Mouse (Mus musculus) testis, adult 2 months (tissue): ENCODE measurements around the gene Gm36210. TPM values are rescaled to one million over a fixed set of nuclear protein-coding genes. Genes with fewer than 3 reads are reported as not detected.

Source experiments
- H3K27ac ChIP-seq: fragments of 200-500 bp; 2 replicates; pipeline ENCODE4 v1.5.1; 2012; ENCODE audit warnings: low read depth, low read length; ENCODE audit not compliant: control insufficient read depth, insufficient read depth
- H3K27me3 ChIP-seq: fragments of 200-500 bp; 2 replicates; pipeline ENCODE4 v1.6.1; 2012; ENCODE audit warnings: mild to moderate bottlenecking, low read length, moderate library complexity; ENCODE audit not compliant: control insufficient read depth, insufficient read depth
- H3K36me3 ChIP-seq: fragments of 200-500 bp; 2 replicates; pipeline ENCODE4 v1.6.1; 2012; ENCODE audit warnings: mild to moderate bottlenecking, low read length; ENCODE audit not compliant: control insufficient read depth, insufficient read depth
- H3K4me1 ChIP-seq: fragments of 200-500 bp; 2 replicates; pipeline ENCODE4 v1.6.1; 2012; ENCODE audit warnings: low read length; ENCODE audit not compliant: control insufficient read depth, insufficient read depth
- H3K4me3 ChIP-seq: fragments of 200-500 bp; 2 replicates; pipeline ENCODE4 v1.5.1; 2012; ENCODE audit warnings: low read depth, mild to moderate bottlenecking, low read length, moderate library complexity, mixed read lengths; ENCODE audit not compliant: control insufficient read depth
- CTCF ChIP-seq: fragments of 200-500 bp; IDR thresholded peaks from 2 replicates; pipeline ENCODE4 v1.5.1; 2012; ENCODE audit warnings: low read depth, mild to moderate bottlenecking, inconsistent platforms, low read length, moderate library complexity; ENCODE audit not compliant: control insufficient read depth, insufficient read depth, insufficient replicate concordance
- POLR2A ChIP-seq: fragments of 200-500 bp; IDR thresholded peaks from 2 replicates; pipeline ENCODE4 v1.6.1; 2012; ENCODE audit warnings: low read depth, mild to moderate bottlenecking, inconsistent platforms, low read length, moderate library complexity; ENCODE audit not compliant: control insufficient read depth
- polyA plus RNA-seq: library from polyadenylated mRNA; depleted of rRNA; stranded (reverse); fragments of >200 nt; gene quantifications from 2 replicates; pipeline ENCODE4 v1.2.3, GENCODE M21; 2012

Gene Gm36210
- polyA plus RNA-seq, 1 experiment, result 0.79 TPM

DNA sequence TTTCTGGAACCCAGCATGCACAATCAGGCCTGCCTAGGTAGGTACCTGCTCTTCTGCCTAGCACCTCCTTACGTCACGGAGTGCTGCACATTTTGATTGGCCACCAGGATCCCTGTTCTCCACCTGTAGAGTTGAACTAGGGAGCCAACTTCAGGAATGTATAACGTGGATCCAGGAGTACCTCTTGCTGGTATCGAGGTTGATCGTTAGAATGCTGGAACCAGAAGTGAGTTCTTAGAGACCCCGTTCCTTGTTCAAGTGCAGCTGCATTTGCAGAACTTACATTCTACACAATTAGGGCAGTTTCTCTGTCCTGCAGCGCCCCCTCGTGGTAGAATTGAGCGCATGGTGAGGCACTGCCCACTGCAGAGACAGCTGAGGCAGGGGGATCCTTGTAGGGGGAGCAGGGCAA is 33.8 kb upstream of the Gm36210 start:
- no peak overlapping the region for H3K27ac ChIP-seq
- H3K27me3 ChIP-seq, result no peaks in the 10 kb centered on the region
- H3K36me3 ChIP-seq, result no peaks in the 10 kb centered on the region
- H3K4me3 ChIP-seq, result no peak overlapping the region
- peaks cover 4% of the 10 kb centered on the region for H3K4me1 ChIP-seq
- TF ChIP-seq CTCF (peak; percentile 73; the same call in 1 of the 2 replicates), POLR2A (no peak)

DNA sequence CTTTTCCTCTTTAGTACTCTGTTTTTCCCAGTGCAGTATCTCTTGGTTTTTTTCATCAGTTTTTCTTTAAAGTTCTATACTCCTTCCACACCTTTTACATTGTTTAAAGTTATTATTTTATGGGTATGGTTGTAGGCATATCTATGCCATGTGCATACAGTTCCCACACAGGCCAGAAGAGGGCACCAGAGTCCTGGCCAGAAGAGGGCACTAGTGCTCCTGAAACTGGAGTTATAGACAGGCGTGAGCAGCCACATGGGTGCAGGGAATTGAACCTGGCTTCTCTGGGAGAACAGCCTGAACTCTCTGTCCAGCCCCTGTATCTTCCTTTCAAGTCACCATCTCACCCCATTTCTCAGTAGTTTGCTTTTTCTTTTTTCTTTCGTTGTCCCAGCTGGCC is 32.1 kb upstream of the Gm36210 start:
- H3K4me1 ChIP-seq, result peaks cover 3% of the 10 kb centered on the region
- H3K27me3 ChIP-seq, result no peaks in the 10 kb centered on the region
- H3K27ac ChIP-seq, result no peak overlapping the region
- no peak overlapping the region for H3K4me3 ChIP-seq
- H3K36me3 ChIP-seq, result no peaks in the 10 kb centered on the region
- TF ChIP-seq CTCF (peak; percentile 80; the same call in 1 of the 2 replicates), POLR2A (no peak)

DNA sequence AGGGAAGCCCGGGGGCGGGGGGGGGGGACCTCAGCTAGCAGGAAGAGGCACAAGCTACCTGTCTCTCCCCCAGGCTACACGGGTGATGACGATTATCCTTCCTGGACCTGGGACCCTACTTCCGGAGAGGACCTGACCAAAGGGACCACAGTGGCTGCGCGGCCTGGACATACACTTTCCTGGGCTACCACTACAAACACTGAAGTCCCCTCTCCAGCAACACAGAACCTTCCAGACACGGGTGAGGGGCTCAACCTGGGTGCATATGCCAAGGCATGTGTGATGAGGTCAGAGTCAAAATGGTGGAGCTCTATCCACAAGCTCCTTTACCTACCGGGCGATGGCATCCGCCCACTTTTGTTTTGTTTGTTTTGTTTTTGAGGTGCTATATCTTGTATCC is 31.1 kb upstream of the Gm36210 start:
- Histone ChIP-seq H3K4me1 (no peaks in the 10 kb centered on the region), H3K27ac (no peak overlapping the region), H3K27me3 (no peaks in the 10 kb centered on the region), H3K36me3 (no peaks in the 10 kb centered on the region), H3K4me3 (no peak overlapping the region)
- TF ChIP-seq CTCF (no peak), POLR2A (no peak)

DNA sequence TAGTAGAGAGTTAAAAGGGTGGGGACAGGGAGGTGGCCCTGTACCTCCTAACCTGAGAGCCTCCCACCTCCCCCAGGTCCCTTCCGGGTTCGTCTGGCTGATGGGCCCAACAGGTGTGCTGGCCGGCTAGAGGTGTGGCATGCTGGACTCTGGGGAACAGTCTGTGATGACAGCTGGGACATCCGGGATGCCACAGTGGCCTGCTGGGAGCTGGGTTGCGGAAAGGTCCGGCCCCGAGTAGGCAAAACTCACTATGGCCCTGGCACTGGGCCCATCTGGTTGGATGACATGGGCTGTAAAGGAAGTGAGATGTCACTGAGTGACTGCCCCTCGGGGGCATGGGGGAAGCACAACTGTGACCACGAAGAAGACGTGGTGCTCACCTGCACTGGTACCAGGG is 30.5 kb upstream of the Gm36210 start:
- Histone ChIP-seq H3K4me1 (no peaks in the 10 kb centered on the region), H3K27me3 (no peaks in the 10 kb centered on the region), H3K4me3 (no peak overlapping the region), H3K36me3 (no peaks in the 10 kb centered on the region), H3K27ac (no peak overlapping the region)
- TF ChIP-seq CTCF, result no peak
- no peak for TF ChIP-seq POLR2A

DNA sequence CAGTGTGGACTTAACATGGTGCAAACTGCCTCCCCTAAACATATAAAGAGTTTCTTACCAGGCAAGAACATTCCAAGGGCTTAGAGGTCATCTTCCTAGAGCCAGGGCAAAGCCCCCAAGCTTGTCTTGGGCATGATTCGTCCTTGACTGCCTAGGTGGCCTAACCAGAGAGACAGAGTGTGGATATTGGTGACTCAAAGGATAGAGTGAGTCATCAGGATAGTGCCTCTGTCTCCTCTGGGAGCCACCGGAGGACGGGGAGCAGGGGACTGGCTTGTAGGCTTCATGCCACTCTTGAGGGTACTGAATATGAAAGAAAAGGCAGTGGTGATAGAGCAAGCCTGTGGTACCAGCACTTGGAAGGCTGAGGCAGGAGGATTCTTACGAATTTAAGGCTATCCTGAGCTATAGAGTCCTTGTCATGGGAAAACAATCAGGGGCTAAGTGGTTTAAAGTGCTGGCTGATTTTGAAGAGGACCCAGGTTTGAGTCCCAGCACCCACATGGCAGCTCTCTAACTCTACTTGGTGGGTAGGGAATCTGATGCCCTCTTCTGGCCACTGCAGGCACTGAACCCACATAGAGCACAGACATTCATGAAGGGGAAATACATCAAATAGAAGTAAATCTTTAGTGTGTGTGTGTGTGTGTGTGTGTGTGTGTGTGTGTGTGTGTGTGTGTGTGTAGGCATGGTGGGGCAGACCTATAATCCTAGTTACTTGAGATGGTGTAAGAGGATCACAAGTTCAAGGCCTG is 28.0 kb upstream of the Gm36210 start:
- Histone ChIP-seq H3K4me1 (no peaks in the 10 kb centered on the region), H3K4me3 (no peak overlapping the region), H3K36me3 (no peaks in the 10 kb centered on the region), H3K27ac (no peak overlapping the region), H3K27me3 (no peaks in the 10 kb centered on the region)
- no peak for TF ChIP-seq POLR2A
- no peak for TF ChIP-seq CTCF

DNA sequence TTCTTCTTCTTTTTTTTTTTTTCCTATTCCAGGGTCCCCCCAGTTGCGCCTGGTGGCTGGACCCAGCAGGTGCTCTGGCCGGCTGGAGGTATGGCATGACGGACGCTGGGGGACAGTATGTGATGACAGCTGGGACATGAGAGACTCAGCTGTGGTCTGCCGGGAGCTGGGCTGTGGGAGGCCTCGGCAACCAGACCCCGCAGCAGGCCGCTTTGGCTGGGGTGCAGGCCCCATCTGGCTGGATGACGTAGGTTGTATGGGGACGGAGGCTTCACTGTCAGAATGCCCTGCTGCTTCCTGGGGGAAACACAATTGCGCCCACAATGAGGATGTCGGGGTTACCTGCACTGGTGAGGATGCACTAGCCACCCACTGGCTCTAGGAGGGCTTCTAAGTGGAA is 26.8 kb upstream of the Gm36210 start:
- Histone ChIP-seq H3K4me3 (no peak overlapping the region), H3K27me3 (no peaks in the 10 kb centered on the region), H3K27ac (no peak overlapping the region), H3K36me3 (no peaks in the 10 kb centered on the region), H3K4me1 (no peaks in the 10 kb centered on the region)
- TF ChIP-seq CTCF (no peak), POLR2A (no peak)

DNA sequence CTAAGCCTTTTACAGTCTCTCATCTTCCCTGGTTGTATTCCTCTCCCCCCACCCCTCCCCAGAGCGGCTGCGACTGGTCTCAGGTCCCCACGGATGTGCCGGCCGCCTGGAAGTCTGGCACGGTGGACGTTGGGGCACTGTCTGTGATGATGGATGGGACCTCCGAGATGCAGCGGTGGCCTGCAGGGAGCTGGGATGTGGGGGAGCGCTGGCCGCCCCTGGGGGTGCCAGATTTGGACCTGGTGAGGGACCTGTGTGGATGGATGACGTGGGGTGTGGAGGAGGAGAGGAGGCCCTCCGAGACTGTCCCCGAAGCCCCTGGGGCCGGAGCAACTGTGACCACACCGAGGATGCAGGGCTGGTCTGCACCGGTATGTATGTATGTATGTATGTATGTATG is 22.0 kb upstream of the Gm36210 start:
- Histone ChIP-seq H3K4me1 (peaks cover 13% of the 10 kb centered on the region), H3K36me3 (no peaks in the 10 kb centered on the region), H3K4me3 (no peak overlapping the region), H3K27ac (no peak overlapping the region), H3K27me3 (no peaks in the 10 kb centered on the region)
- TF ChIP-seq CTCF (no peak), POLR2A (no peak)
